15 mouse cellular contexts compared by ENCODE assay signal in the genomic region with DNA sequence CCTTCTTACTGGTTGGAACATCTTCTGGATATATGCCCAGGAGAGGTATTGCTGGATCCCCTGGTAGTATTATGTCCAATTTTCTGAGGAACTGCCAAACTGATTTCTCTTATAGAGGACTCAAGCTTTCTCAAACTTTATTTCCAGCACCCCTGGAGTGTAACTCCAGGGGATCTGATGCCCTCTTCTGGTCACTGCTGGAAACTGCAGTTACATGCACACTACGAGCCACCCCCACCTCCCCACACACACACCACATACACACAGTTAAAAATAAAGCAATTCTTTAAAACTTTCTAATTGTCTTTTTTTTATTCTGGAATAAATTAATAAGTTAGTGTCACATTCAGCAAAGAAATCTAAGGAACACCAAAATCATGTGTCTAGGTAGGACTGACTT.
DNase-seq lines count a peak whose midpoint lies in the region; ATAC-seq and TF ChIP-seq lines count a peak whose summit lies in the region.
"Had no signal": no experiment of that assay in that cellular context is flagged by ENCODE, and none has a peak within 500 bp of the region (broad histone marks: within the 10 kb centered on the region; RNA-seq: fewer than 3 reads in every experiment).

No protein-coding gene starts in this region.

- TF ChIP-seq EP300 in lung, postnatal 0 days (IDR thresholded peaks at IDR 0.05): no peak
- TF ChIP-seq EP300 in ES-Bruce4 (IDR thresholded peaks at IDR 0.05; ENCODE audit: insufficient read depth, low read depth, low read length): no peak

- DNase-seq in hindbrain, postnatal 0 days (ENCODE audit: low spot score): no peak
- DNase-seq in lung, postnatal 0 days (ENCODE audit: low spot score): no peak
- no peak for DNase-seq in lung, postnatal 10 days
- DNase-seq in adrenal gland, adult (ENCODE audit: inconsistent age in 2 of 2, low spot score in 1 of 2): no peak
- DNase-seq in gastrocnemius, postnatal 4 days (ENCODE audit: low spot score in 2 of 2): no peak
- DNase-seq: gastrocnemius, postnatal 25 days; kidney, adult 8-10 months; lung, postnatal 14 days had no signal

- no peak for ATAC-seq in hindbrain, postnatal 0 days
- no peak for ATAC-seq in hindbrain, embryonic 13.5 days (ENCODE audit: low FRiP score)
- ATAC-seq in lung, postnatal 0 days: no peak
- ATAC-seq: forebrain, embryonic 14.5 days; midbrain, embryonic 15.5 days had no signal

- H3K27me3 ChIP-seq in hindbrain, postnatal 0 days (ENCODE audit: insufficient read depth, low read length): no peaks in the 10 kb centered on the region
- no peaks in the 10 kb centered on the region for H3K27me3 ChIP-seq in hindbrain, embryonic 13.5 days
- no peaks in the 10 kb centered on the region for H3K27me3 ChIP-seq in lung, postnatal 0 days (replicated peaks; ENCODE audit: insufficient read depth, low read length)
- H3K27me3 ChIP-seq in ES-Bruce4 (ENCODE audit: control insufficient read depth, insufficient read depth, low read length, poor library complexity, severe bottlenecking): no peaks in the 10 kb centered on the region
- H3K27me3 ChIP-seq: midbrain, embryonic 15.5 days; neural tube, embryonic 13.5 days had no signal

- H3K9me3 ChIP-seq in hindbrain, postnatal 0 days (ENCODE audit: low read length): no peaks in the 10 kb centered on the region
- H3K9me3 ChIP-seq in hindbrain, embryonic 13.5 days: peaks cover 17% of the 10 kb centered on the region
- no peaks in the 10 kb centered on the region for H3K9me3 ChIP-seq in lung, postnatal 0 days (ENCODE audit: low read length)
- peaks cover 15% of the 10 kb centered on the region for H3K9me3 ChIP-seq in ES-Bruce4 (replicated peaks; ENCODE audit: control insufficient read depth, insufficient read depth, low read length, poor library complexity, severe bottlenecking)
- H3K9me3 ChIP-seq: limb, embryonic 10.5 days had no signal

- TF ChIP-seq CTCF in hindbrain, postnatal 0 days (IDR thresholded peaks at IDR 0.05; ENCODE audit: low read depth): peak; percentile 36
- peak; percentile 42 for TF ChIP-seq CTCF in lung, postnatal 0 days (IDR thresholded peaks at IDR 0.05)
- peak; percentile 60 for TF ChIP-seq CTCF in ES-Bruce4 (IDR thresholded peaks at IDR 0.05; ENCODE audit: low read depth, low read length)
- TF ChIP-seq CTCF in cortical plate, adult 2 months (IDR thresholded peaks at IDR 0.05; ENCODE audit: extremely low read depth, insufficient read depth, low read length): peak; percentile 37

- H3K9ac ChIP-seq in hindbrain, postnatal 0 days (replicated peaks; ENCODE audit: low read length): no peak overlapping the region
- no peak overlapping the region for H3K9ac ChIP-seq in hindbrain, embryonic 13.5 days
- no peak overlapping the region for H3K9ac ChIP-seq in lung, postnatal 0 days (replicated peaks; ENCODE audit: low read depth)
- H3K9ac ChIP-seq in ES-Bruce4 (ENCODE audit: low read depth, poor library complexity, severe bottlenecking): no peak overlapping the region
- H3K9ac ChIP-seq: midbrain, embryonic 15.5 days; neural tube, embryonic 13.5 days had no signal

- 86% methylated on average over 1 of the region's 1 CpGs for WGBS in hindbrain, postnatal 0 days
- 83% methylated on average over 1 of the region's 1 CpGs for WGBS in hindbrain, embryonic 13.5 days
- 84% methylated on average over 1 of the region's 1 CpGs for WGBS in lung, postnatal 0 days

- no peak overlapping the region for H3K4me3 ChIP-seq in hindbrain, postnatal 0 days (ENCODE audit: low read length)
- H3K4me3 ChIP-seq in hindbrain, embryonic 13.5 days: no peak overlapping the region
- H3K4me3 ChIP-seq in lung, postnatal 0 days (ENCODE audit: low read depth, low read length): no peak overlapping the region
- no peak overlapping the region for H3K4me3 ChIP-seq in ES-Bruce4 (ENCODE audit: low read depth, low read length)
- no peak overlapping the region for H3K4me3 ChIP-seq in cortical plate, adult 2 months (ENCODE audit: insufficient read depth, low read length)
- H3K4me3 ChIP-seq: limb, embryonic 10.5 days; midbrain, embryonic 15.5 days; neural tube, embryonic 13.5 days had no signal

- no peaks in the 10 kb centered on the region for H3K36me3 ChIP-seq in hindbrain, postnatal 0 days (ENCODE audit: insufficient read depth, low read length)
- H3K36me3 ChIP-seq in hindbrain, embryonic 13.5 days: no peaks in the 10 kb centered on the region
- no peaks in the 10 kb centered on the region for H3K36me3 ChIP-seq in lung, postnatal 0 days (ENCODE audit: insufficient read depth, low read length)
- H3K36me3 ChIP-seq in ES-Bruce4 (ENCODE audit: control insufficient read depth, insufficient read depth, low read length, poor library complexity, severe bottlenecking): no peaks in the 10 kb centered on the region
- H3K36me3 ChIP-seq: limb, embryonic 10.5 days; midbrain, embryonic 15.5 days; neural tube, embryonic 13.5 days had no signal

- no peak overlapping the region for H3K4me2 ChIP-seq in hindbrain, postnatal 0 days (ENCODE audit: low read depth, low read length)
- no peak overlapping the region for H3K4me2 ChIP-seq in hindbrain, embryonic 13.5 days
- no peak overlapping the region for H3K4me2 ChIP-seq in lung, postnatal 0 days (replicated peaks; ENCODE audit: low read depth, low read length)
- H3K4me2 ChIP-seq: midbrain, embryonic 15.5 days; neural tube, embryonic 13.5 days had no signal

- TF ChIP-seq POLR2A in ES-Bruce4 (IDR thresholded peaks at IDR 0.05; ENCODE audit: insufficient read depth, low read length): no peak
- no peak for TF ChIP-seq POLR2A in cortical plate, adult 2 months (IDR thresholded peaks at IDR 0.05; ENCODE audit: extremely low read depth, insufficient read depth, low read length)

- no peaks in the 10 kb centered on the region for H3K4me1 ChIP-seq in hindbrain, postnatal 0 days (ENCODE audit: insufficient read depth, low read length)
- no peaks in the 10 kb centered on the region for H3K4me1 ChIP-seq in hindbrain, embryonic 13.5 days (replicated peaks)
- H3K4me1 ChIP-seq in lung, postnatal 0 days (ENCODE audit: insufficient read depth, low read depth, low read length): no peaks in the 10 kb centered on the region
- H3K4me1 ChIP-seq in ES-Bruce4 (ENCODE audit: control insufficient read depth, insufficient read depth, low read length): no peaks in the 10 kb centered on the region
- no peaks in the 10 kb centered on the region for H3K4me1 ChIP-seq in cortical plate, adult 2 months (ENCODE audit: control insufficient read depth, insufficient read depth, low read length)
- H3K4me1 ChIP-seq: limb, embryonic 10.5 days; midbrain, embryonic 15.5 days; neural tube, embryonic 13.5 days had no signal

- H3K27ac ChIP-seq in hindbrain, postnatal 0 days: no peak overlapping the region
- no peak overlapping the region for H3K27ac ChIP-seq in hindbrain, embryonic 13.5 days
- H3K27ac ChIP-seq in lung, postnatal 0 days (ENCODE audit: low read length): no peak overlapping the region
- H3K27ac ChIP-seq in ES-Bruce4 (ENCODE audit: insufficient read depth, low read length): no peak overlapping the region
- H3K27ac ChIP-seq in cortical plate, adult 2 months (ENCODE audit: insufficient read depth, low read length): no peak overlapping the region
- H3K27ac ChIP-seq: limb, embryonic 10.5 days; midbrain, embryonic 15.5 days; neural tube, embryonic 13.5 days had no signal
